Mouse (Mus musculus) midbrain, embryonic 13.5 days (tissue): ENCODE data around the gene Lrrc75b. TPM values are rescaled to one million over a fixed set of nuclear protein-coding genes. Genes with fewer than 3 reads are reported as not detected.

ENCODE experiments used
- ATAC-seq: fragments of 200-750 bp; cut with Nextera tagmentation; 2 replicates; pipeline ENCODE4 v1.8.0; 2017; ENCODE audit warnings: mild to moderate bottlenecking, moderate TSS enrichment, moderate library complexity
- H3K27ac ChIP-seq: fragments of 300-500 bp; sonication (generic); 2 replicates; pipeline ENCODE4 v1.5.1; 2015; ENCODE audit warnings: inconsistent platforms, mild to moderate bottlenecking, moderate library complexity
- H3K27me3 ChIP-seq: fragments of 300-500 bp; sonication (generic); 2 replicates; pipeline ENCODE4 v1.6.1; 2015; ENCODE audit warnings: mild to moderate bottlenecking, inconsistent platforms
- H3K36me3 ChIP-seq: fragments of 300-500 bp; sonication (generic); 2 replicates; pipeline ENCODE4 v1.6.1; 2015; ENCODE audit warnings: mild to moderate bottlenecking, inconsistent platforms
- H3K4me1 ChIP-seq: fragments of 300-500 bp; sonication (generic); replicated peaks from 2 replicates; pipeline ENCODE4 v1.6.1; 2015; ENCODE audit warnings: inconsistent platforms
- H3K4me2 ChIP-seq: fragments of 300-500 bp; sonication (generic); replicated peaks from 2 replicates; pipeline ENCODE4 v1.6.1; 2015; ENCODE audit warnings: moderate library complexity, mild to moderate bottlenecking, inconsistent platforms
- H3K4me3 ChIP-seq: fragments of 300-500 bp; sonication (generic); replicated peaks from 2 replicates; pipeline ENCODE4 v1.5.1; 2015; ENCODE audit warnings: mild to moderate bottlenecking, inconsistent platforms
- H3K9ac ChIP-seq: fragments of 300-500 bp; sonication (generic); replicated peaks from 2 replicates; pipeline ENCODE4 v1.6.1; 2015; ENCODE audit warnings: mild to moderate bottlenecking, inconsistent platforms
- H3K9me3 ChIP-seq: fragments of 300-500 bp; sonication (generic); 2 replicates; pipeline ENCODE4 v1.6.1; 2016; ENCODE audit warnings: mild to moderate bottlenecking, inconsistent platforms
- WGBS: fragments of 180-500 bp; shearing (Covaris S2); methylation state at CpG from one replicate; pipeline ENCODE4 v1.1.7; 2015; 5-methylcytosine and 5-hydroxymethylcytosine counted together
- polyA plus RNA-seq: library from polyadenylated mRNA; unstranded; fragments of >200 nt; fragmentation: Nextera tagmentation; extraction: Ambion mirVana; gene quantifications from 2 replicates; pipeline ENCODE4 v1.2.1, GENCODE M21; 2015

The Lrrc75b gene
- polyA plus RNA-seq, 1 experiment from 2014 or later = 21.8 TPM

GRCm38 (mm10) chr10:75566321-75566720, 6.2 kb upstream of the Lrrc75b start:
- 92% methylated on average over 5 of the region's 5 CpGs for WGBS
- Histone ChIP-seq H3K27ac (no peak overlapping the region), H3K27me3 (peaks cover 18% of the 10 kb centered on the region), H3K4me1 (no peaks in the 10 kb centered on the region), H3K9me3 (no peaks in the 10 kb centered on the region), H3K9ac (no peak overlapping the region), H3K4me2 (no peak overlapping the region), H3K36me3 (no peaks in the 10 kb centered on the region), H3K4me3 (no peak overlapping the region)
- no peak for ATAC-seq

DNA sequence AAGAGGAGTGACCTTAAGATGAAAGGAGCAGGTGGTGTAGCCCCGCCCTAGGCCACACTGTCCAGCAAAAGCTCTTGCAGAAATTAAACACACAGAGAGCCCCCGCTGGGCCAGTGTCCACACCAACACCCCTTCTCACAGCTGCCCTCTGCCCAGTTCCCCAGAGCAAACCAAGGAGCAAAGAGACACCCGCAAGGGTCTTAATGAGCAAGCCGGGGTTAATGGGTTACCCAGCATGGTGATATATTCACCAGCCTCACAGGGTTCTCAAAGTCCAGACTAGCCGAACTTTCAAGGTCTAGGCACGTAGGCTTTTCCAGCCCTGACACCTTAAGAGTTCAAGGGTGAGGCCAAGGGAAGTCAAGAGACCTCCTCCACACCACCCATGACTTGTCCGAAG, 5.8 kb upstream of the Lrrc75b start:
- Histone ChIP-seq H3K36me3 (no peaks in the 10 kb centered on the region), H3K9ac (no peak overlapping the region), H3K27me3 (peaks cover 22% of the 10 kb centered on the region), H3K4me1 (0 out of 2 replicates have a peak, but pooled peaks cover 4% of the 10 kb centered on the region), H3K4me2 (no peak overlapping the region), H3K27ac (no peak overlapping the region), H3K4me3 (no peak overlapping the region), H3K9me3 (no peaks in the 10 kb centered on the region)
- ATAC-seq = no peak
- WGBS = 83% methylated on average over 7 of the region's 7 CpGs

DNA sequence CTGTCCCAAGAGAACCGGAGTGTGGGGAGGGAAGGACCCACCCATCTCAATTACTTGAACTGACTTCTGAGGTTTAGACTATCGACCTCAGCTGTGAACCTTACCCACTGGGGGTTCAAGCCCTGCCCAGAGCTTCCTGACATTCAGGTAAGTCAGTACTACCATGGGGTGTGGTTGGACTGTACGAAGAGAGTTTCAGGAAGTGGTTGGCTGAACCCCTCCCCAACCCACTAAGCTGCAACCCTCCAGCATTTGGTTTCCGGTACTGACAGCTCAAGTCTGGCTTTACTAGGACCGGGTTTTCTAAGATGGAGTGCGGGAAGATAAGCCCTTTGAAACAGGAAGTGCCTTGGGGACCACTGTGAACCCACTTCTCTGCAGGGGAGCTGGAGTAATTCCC, 5.3 kb upstream of the Lrrc75b start:
- 86% methylated on average over 6 of the region's 6 CpGs for WGBS
- ATAC-seq = no peak
- no peak overlapping the region for H3K27ac ChIP-seq
- H3K4me2 ChIP-seq = no peak overlapping the region
- H3K9me3 ChIP-seq = no peaks in the 10 kb centered on the region
- H3K4me1 ChIP-seq = peaks cover 8% of the 10 kb centered on the region
- H3K27me3 ChIP-seq = peaks cover 26% of the 10 kb centered on the region
- no peak overlapping the region for H3K4me3 ChIP-seq
- no peaks in the 10 kb centered on the region for H3K36me3 ChIP-seq
- no peak overlapping the region for H3K9ac ChIP-seq

- WGBS = 87% methylated on average over 12 of the region's 12 CpGs
- H3K4me3 ChIP-seq = no peak overlapping the region
- H3K36me3 ChIP-seq = no peaks in the 10 kb centered on the region
- peaks cover 26% of the 10 kb centered on the region for H3K27me3 ChIP-seq
- peaks cover 11% of the 10 kb centered on the region for H3K4me1 ChIP-seq
- no peak overlapping the region for H3K4me2 ChIP-seq
- no peak overlapping the region for H3K27ac ChIP-seq
- no peak overlapping the region for H3K9ac ChIP-seq
- no peaks in the 10 kb centered on the region for H3K9me3 ChIP-seq
- ATAC-seq = no peak
These were observed 4.6 kb upstream of the Lrrc75b start for GRCm38 (mm10) chr10:75564687-75565265.

- no peak overlapping the region for H3K4me2 ChIP-seq
- no peak overlapping the region for H3K9ac ChIP-seq
- no peak overlapping the region for H3K4me3 ChIP-seq
- H3K9me3 ChIP-seq = no peaks in the 10 kb centered on the region
- WGBS = 88% methylated on average over 8 of the region's 8 CpGs
- H3K27ac ChIP-seq = no peak overlapping the region
- H3K27me3 ChIP-seq = peaks cover 19% of the 10 kb centered on the region
- H3K4me1 ChIP-seq = peaks cover 23% of the 10 kb centered on the region
- no peaks in the 10 kb centered on the region for H3K36me3 ChIP-seq
- ATAC-seq = no peak
These were observed 2.5 kb upstream of the Lrrc75b start for GRCm38 (mm10) chr10:75562596-75562995.

DNA sequence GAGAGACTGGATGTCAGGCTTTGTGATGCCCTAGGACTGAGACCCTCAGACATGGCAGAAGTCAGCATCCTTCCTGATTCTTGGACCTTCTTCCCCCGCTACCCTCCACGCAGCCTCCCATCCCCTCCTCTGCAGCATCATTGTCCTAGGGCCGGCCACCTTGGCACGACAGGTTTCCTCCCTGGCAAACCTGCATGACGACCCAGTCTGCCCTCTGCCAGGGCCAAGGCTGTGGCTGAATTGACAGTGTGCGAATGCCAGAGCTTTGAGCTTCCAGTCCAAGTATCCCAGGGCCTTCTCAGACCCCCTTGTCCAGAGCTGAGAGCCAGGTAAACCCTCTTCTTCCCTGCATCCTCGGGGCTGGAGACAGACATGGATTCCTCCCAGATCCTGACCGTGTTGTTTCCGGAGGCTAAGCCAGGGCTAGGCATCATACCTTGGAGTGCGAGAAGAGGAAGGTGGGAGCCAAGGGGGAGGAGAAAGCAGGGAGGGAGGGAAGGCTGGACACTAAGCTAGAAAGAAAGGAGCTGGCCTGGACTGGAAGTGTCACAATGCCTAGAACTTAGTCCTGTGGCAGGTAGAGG, 1.0 kb upstream of the Lrrc75b start, which contains the start of gene Ggt1:
Gene Ggt1, plus strand, starts transcription at position 534 of the 584 bp plus-strand sequence.
- ATAC-seq = no peak
- WGBS = 45% methylated on average over 10 of the region's 10 CpGs

GRCm38 (mm10) chr10:75560549-75560899, 394 bp upstream of the Lrrc75b start:
- 12% methylated on average over 6 of the region's 6 CpGs for WGBS
- peak overlapping the region; percentile 93 for H3K27ac ChIP-seq
- peak overlapping the region; percentile 86 for H3K9ac ChIP-seq
- no peaks in the 10 kb centered on the region for H3K9me3 ChIP-seq
- H3K4me3 ChIP-seq = peak overlapping the region; percentile 70
- H3K36me3 ChIP-seq = peaks cover 15% of the 10 kb centered on the region
- peaks cover 19% of the 10 kb centered on the region for H3K27me3 ChIP-seq
- peaks cover 43% of the 10 kb centered on the region for H3K4me1 ChIP-seq
- ATAC-seq = peak; percentile 53
- peak overlapping the region; percentile 89 for H3K4me2 ChIP-seq

More for the DNA sequence above, 1.0 kb upstream of the Lrrc75b start, which contains the start of gene Ggt1:
- Histone ChIP-seq H3K4me2 (peak within 1 kb of the TSS; percentile 89), H3K36me3 (peaks cover 9% of the 10 kb centered on the region), H3K4me3 (peak within 1 kb of the TSS; percentile 70), H3K27ac (peak within 1 kb of the TSS; percentile 93), H3K27me3 (peaks cover 19% of the 10 kb centered on the region), H3K4me1 (peaks cover 37% of the 10 kb centered on the region), H3K9me3 (no peaks in the 10 kb centered on the region), H3K9ac (peak within 1 kb of the TSS; percentile 86)

DNA sequence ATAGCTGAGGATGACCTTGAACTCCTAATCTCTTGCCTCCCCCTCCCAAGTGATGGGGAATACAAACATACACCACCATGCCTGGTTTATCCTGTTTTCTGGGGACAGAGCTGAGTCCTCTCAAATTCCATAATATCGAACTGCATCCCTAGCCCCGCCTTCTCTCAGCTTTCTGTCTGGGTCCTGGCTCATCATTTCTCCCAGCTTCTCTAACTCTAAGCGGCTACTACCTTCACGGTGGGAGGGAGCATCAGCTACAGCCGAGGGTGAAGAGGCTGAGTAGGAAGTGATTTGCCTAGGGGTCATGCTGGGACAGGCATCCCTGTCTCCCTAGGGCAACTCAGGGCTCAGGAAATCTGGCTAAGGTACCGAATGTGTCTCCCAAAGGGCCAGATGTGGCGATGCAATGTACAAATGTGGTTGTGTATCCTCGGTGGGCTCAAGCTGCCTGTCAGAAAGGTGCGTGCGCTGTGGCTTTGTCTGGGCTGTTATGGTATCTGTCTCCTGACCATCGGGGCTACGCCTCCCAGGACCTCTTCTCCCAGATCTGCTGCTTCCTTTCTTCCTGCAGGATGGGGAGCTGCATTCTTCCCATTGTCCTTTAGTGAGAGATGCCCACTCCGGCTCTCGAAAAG, 972 bp downstream of the Lrrc75b start:
- Histone ChIP-seq H3K9me3 (no peaks in the 10 kb centered on the region), H3K4me2 (peak overlapping the region; percentile 89), H3K36me3 (peaks cover 20% of the 10 kb centered on the region), H3K4me3 (peak overlapping the region; percentile 70), H3K4me1 (peaks cover 43% of the 10 kb centered on the region), H3K9ac (peak overlapping the region; percentile 86), H3K27me3 (peaks cover 19% of the 10 kb centered on the region), H3K27ac (peak overlapping the region; percentile 93)
- WGBS = 3% methylated on average over 14 of the region's 14 CpGs
- ATAC-seq = peak; percentile 19

DNA sequence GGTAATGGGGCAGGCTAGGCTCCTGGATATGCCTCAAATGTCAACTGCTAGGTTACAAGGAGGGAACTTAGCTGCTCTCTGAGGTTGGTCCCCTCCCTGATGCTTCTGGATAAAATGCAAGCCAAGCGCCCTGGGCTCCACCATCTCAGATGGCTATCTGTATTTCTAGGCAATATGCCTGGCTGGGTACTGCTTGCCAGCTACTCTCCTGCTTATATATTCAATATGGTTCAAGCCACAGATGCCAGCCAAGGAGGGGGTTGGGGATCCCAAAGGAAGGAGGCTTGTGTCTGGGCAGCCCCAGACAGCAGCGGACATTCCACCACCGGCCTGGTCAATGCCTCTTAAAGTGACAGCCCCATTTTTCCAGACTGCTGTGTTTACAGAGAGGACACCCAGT, 1.6 kb downstream of the Lrrc75b start:
- Histone ChIP-seq H3K27me3 (peaks cover 19% of the 10 kb centered on the region), H3K27ac (peak overlapping the region; percentile 93), H3K4me2 (peak overlapping the region; percentile 89), H3K9me3 (no peaks in the 10 kb centered on the region), H3K36me3 (peaks cover 26% of the 10 kb centered on the region), H3K4me1 (peaks cover 43% of the 10 kb centered on the region), H3K9ac (peak overlapping the region; percentile 86), H3K4me3 (peak overlapping the region; percentile 70)
- WGBS = 26% methylated on average over 3 of the region's 3 CpGs
- ATAC-seq = no peak

DNA sequence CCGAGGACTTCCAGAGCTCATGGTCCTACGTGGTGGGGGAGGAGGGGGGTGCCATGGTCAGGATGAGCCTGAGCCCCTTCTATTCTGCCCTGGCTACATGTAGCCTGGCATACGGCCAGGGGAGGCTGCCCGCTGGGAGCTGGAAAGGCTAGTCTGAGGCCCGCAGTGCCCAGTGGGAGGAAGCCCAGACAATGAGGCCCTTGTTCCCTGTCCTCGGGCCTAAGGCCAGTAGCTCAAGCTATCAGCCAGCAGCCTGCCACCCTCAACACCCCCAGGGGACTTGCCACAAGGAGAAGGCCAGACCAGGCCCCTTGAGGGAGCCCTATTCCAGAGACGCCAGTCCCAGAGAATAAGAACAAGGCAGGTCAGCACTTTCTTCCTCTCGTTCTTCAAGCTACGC, 4.1 kb downstream of the Lrrc75b start:
- H3K27ac ChIP-seq = peak overlapping the region; percentile 74
- H3K36me3 ChIP-seq = peaks cover 36% of the 10 kb centered on the region
- peaks cover 5% of the 10 kb centered on the region for H3K27me3 ChIP-seq
- H3K9ac ChIP-seq = no peak overlapping the region
- ATAC-seq = peak; percentile 49
- 37% methylated on average over 9 of the region's 9 CpGs for WGBS
- H3K4me3 ChIP-seq = no peak overlapping the region
- no peaks in the 10 kb centered on the region for H3K9me3 ChIP-seq
- peaks cover 41% of the 10 kb centered on the region for H3K4me1 ChIP-seq
- H3K4me2 ChIP-seq = 0 out of 2 replicates have a peak overlapping the region, but pooled peaks have one; percentile 9

- ATAC-seq = no peak
- Histone ChIP-seq H3K9me3 (no peaks in the 10 kb centered on the region), H3K4me2 (0 out of 2 replicates have a peak overlapping the region, but pooled peaks have one; percentile 9), H3K9ac (no peak overlapping the region), H3K36me3 (peaks cover 36% of the 10 kb centered on the region), H3K27ac (peak overlapping the region; percentile 44; the same call in 1 of the 2 replicates), H3K4me1 (peaks cover 36% of the 10 kb centered on the region), H3K4me3 (no peak overlapping the region), H3K27me3 (peaks cover under 1% of the 10 kb centered on the region; the same call in 1 of the 2 replicates)
- 83% methylated on average over 6 of the region's 6 CpGs for WGBS
These were observed 4.6 kb downstream of the Lrrc75b start for GRCm38 (mm10) chr10:75555557-75555956.

DNA sequence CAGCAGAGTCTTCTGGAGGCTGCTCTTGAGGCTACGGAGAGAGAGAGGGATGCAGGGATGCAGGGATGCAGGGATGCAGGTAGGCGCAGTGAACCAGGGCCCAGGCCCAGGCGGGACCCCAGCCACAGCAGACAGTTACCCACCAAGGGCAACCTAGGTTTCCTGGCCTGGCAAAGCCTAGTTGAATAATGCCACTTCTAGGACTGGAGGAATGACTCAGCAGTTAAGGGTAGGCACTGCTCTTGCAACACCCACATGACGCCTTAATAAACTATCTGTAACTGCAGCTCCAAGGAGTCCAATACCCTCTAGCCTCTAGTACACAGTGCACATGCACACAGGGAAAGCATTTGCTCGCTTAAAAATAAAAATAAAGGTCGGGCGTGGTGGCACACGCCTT, 6.0 kb downstream of the Lrrc75b start:
- no peak overlapping the region for H3K4me2 ChIP-seq
- 89% methylated on average over 8 of the region's 8 CpGs for WGBS

More for the DNA sequence above, 6.0 kb downstream of the Lrrc75b start:
- no peak overlapping the region for H3K27ac ChIP-seq
- no peak for ATAC-seq
- no peaks in the 10 kb centered on the region for H3K9me3 ChIP-seq
- peaks cover 31% of the 10 kb centered on the region for H3K4me1 ChIP-seq
- no peak overlapping the region for H3K4me3 ChIP-seq
- no peak overlapping the region for H3K9ac ChIP-seq
- H3K36me3 ChIP-seq = peaks cover 36% of the 10 kb centered on the region
- H3K27me3 ChIP-seq = no peaks in the 10 kb centered on the region
